Mouse (Mus musculus) c-Kit-positive CD71-negative TER-119-negative erythroid progenitor cells, embryonic 14.5 days (primary cell): Measurements from ENCODE around the gene Stpg4.

Source experiments
- DNase-seq: peaks from one replicate; pipeline ENCODE4 v3.0.0-alpha.2; 2013; ENCODE audit warnings: low read depth

The Stpg4 gene

GRCm38 (mm10) chr17:87427511-87427910, at the start of gene Stpg4:
TSS of gene Stpg4 (minus strand) at chr17:87427741.
- no peak for DNase-seq

- DNase-seq, result no peak
Measured at GRCm38 (mm10) chr17:87475356-87475755, 47.8 kb upstream of the Stpg4 start.

- DNase-seq, result no peak
Measured at GRCm38 (mm10) chr17:87474501-87474795, 46.9 kb upstream of the Stpg4 start.

GRCm38 (mm10) chr17:87473736-87474500, 46.4 kb upstream of the Stpg4 start:
- DNase-seq, result no peak

- DNase-seq, result no peak
Measured at GRCm38 (mm10) chr17:87473441-87473735, 45.8 kb upstream of the Stpg4 start.

- DNase-seq, result no peak
Measured at GRCm38 (mm10) chr17:87472879-87473278, 45.3 kb upstream of the Stpg4 start.

- no peak for DNase-seq
Measured at GRCm38 (mm10) chr17:87471661-87472060, 44.1 kb upstream of the Stpg4 start.

- no peak for DNase-seq
Measured at GRCm38 (mm10) chr17:87470797-87471196, 43.3 kb upstream of the Stpg4 start.

- DNase-seq, result no peak
Measured at GRCm38 (mm10) chr17:87470282-87470681, 42.7 kb upstream of the Stpg4 start.

- no peak for DNase-seq
Measured at GRCm38 (mm10) chr17:87469428-87469827, 41.9 kb upstream of the Stpg4 start.

- DNase-seq, result no peak
Measured at GRCm38 (mm10) chr17:87468616-87469015, 41.1 kb upstream of the Stpg4 start.

GRCm38 (mm10) chr17:87461499-87461896, 34.0 kb upstream of the Stpg4 start:
- DNase-seq, result no peak

GRCm38 (mm10) chr17:87460669-87461498, 33.3 kb upstream of the Stpg4 start:
- no peak for DNase-seq

- DNase-seq, result no peak
Measured at GRCm38 (mm10) chr17:87459750-87460668, 32.5 kb upstream of the Stpg4 start.

GRCm38 (mm10) chr17:87458911-87459749, 31.6 kb upstream of the Stpg4 start:
- DNase-seq, result no peak

- DNase-seq, result no peak
Measured at GRCm38 (mm10) chr17:87457961-87458360, 30.4 kb upstream of the Stpg4 start.

- no peak for DNase-seq
Measured at GRCm38 (mm10) chr17:87454121-87454520, 26.6 kb upstream of the Stpg4 start.

- no peak for DNase-seq
Measured at GRCm38 (mm10) chr17:87453336-87453735, 25.8 kb upstream of the Stpg4 start.

- no peak for DNase-seq
Measured at GRCm38 (mm10) chr17:87448881-87449280, 21.3 kb upstream of the Stpg4 start.

- no peak for DNase-seq
Measured at GRCm38 (mm10) chr17:87448339-87448738, 20.8 kb upstream of the Stpg4 start.

- DNase-seq, result no peak
Measured at GRCm38 (mm10) chr17:87447612-87448200, 20.2 kb upstream of the Stpg4 start.
